Mouse (Mus musculus): ENCODE data around the gene Mturn.

DNA sequence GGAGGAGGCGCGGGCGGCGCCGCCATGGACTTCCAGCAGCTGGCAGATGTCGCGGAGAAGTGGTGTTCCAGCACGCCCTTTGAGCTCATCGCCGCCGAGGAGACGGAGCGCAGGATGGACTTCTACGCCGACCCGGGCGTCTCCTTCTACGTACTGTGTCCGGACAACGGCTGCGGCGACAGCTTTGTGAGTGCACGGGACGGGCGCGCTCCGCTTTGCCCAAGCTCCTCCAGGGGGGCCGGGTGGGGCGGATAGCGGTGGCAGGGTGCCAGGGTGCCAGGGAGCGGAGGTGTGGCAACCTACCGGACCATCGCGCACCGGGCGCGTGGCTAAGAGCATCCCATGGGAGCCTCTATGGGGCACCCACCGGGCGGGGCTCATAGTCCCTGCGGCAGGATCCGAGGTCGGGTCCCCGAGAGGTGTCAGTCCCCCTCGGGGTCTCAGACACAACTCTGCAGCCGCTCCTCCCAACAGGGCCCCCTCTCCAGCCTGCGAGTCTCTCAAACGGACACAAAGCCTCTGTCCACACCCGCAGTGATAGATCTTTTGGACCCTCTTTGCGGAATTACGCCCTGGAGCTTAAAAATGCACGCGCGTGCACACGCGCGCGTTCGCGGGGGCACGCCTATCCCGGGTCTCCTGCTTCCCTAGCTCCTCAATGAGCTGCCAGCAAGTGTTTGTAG, 463 bp downstream of the Mturn start:
- TF ChIP-seq CTCF (IDR thresholded peaks at IDR 0.05; ENCODE audit: borderline replicate concordance, insufficient read depth, low read length) (no peak), POLR2A (IDR thresholded peaks at IDR 0.05; ENCODE audit: low read depth, low read length) (peak; percentile 40; the same call in 1 of the 2 replicates)

Data from embryonic fibroblast, embryonic 13.5 days (primary cell).